Mouse (Mus musculus) CH12.LX (cell line): ENCODE data around the gene Rasl10a. TPM values are rescaled to one million over a fixed set of nuclear protein-coding genes. Genes with fewer than 3 reads are reported as not detected.

Experiments used
- DNase-seq: peaks from one replicate; pipeline ENCODE4 v3.0.0-alpha.2; 2013; ENCODE audit errors: extremely low read depth
- H3K27ac ChIP-seq: 2 replicates; pipeline ENCODE4 v1.5.1; 2012; ENCODE audit warnings: low read depth, mild to moderate bottlenecking, control low read depth, moderate library complexity; ENCODE audit not compliant: insufficient read depth
- H3K27me3 ChIP-seq: replicated peaks from 2 replicates; pipeline ENCODE3; 2012; ENCODE audit warnings: inconsistent platforms
- H3K36me3 ChIP-seq, 2 experiments: replicated peaks in 1 of 2; 2 replicates each; pipeline versions ENCODE3 to v1.6.1; 2012; ENCODE audit warnings: inconsistent platforms in 1 of 2, low read length in 1 of 2, mild to moderate bottlenecking in 1 of 2, mixed read lengths in 1 of 2, moderate library complexity in 1 of 2; ENCODE audit not compliant: control insufficient read depth in 1 of 2, insufficient read depth in 1 of 2
- H3K4me1 ChIP-seq, 2 experiments: 2 replicates each; pipeline ENCODE4 v1.6.1; 2012; ENCODE audit warnings: inconsistent platforms in 1 of 2, moderate library complexity in 1 of 2; ENCODE audit not compliant: insufficient read depth in 2 of 2, control insufficient read depth in 1 of 2
- H3K4me2 ChIP-seq: 2 replicates; pipeline ENCODE4 v1.6.1; 2012; ENCODE audit warnings: low read depth, mild to moderate bottlenecking, control low read depth; ENCODE audit not compliant: poor library complexity, insufficient read depth, severe bottlenecking
- H3K4me3 ChIP-seq, 3 experiments: fragments of 150-350 bp in 1 of 3; sonication (generic) in 1 of 3; replicated peaks in 1 of 3; 2 replicates each; pipeline versions ENCODE3 to v1.5.1; 2011 to 2012; ENCODE audit warnings: low read depth in 2 of 3, low read length in 2 of 3, mild to moderate bottlenecking in 2 of 3, moderate library complexity in 2 of 3, control low read depth in 1 of 3, improper control_type of control experiment in 1 of 3, inconsistent platforms in 1 of 3, mixed read lengths in 1 of 3; ENCODE audit not compliant: poor library complexity in 1 of 3
- H3K79me2 ChIP-seq: replicated peaks from 2 replicates; pipeline ENCODE4 v1.6.1; 2012; ENCODE audit warnings: mild to moderate bottlenecking, moderate library complexity; ENCODE audit not compliant: control insufficient read depth, poor library complexity, insufficient read depth, severe bottlenecking; ENCODE audit errors: extremely low read depth
- H3K9ac ChIP-seq: 2 replicates; pipeline ENCODE4 v1.6.1; 2012; ENCODE audit warnings: low read depth, mild to moderate bottlenecking, control low read depth, moderate library complexity; ENCODE audit not compliant: insufficient read depth
- H3K9me3 ChIP-seq: replicated peaks from 2 replicates; pipeline ENCODE3; 2012; ENCODE audit warnings: low read length, inconsistent platforms, mixed read lengths
- BHLHE40 ChIP-seq: IDR thresholded peaks from 2 replicates; pipeline ENCODE4 v1.6.1; 2011; ENCODE audit warnings: mild to moderate bottlenecking, low read depth, low read length, improper control_type of control experiment
- CHD2 ChIP-seq: IDR thresholded peaks from 2 replicates; pipeline ENCODE4 v1.6.1; 2011; ENCODE audit warnings: low read length, improper control_type of control experiment
- CTCF ChIP-seq, 2 experiments: IDR thresholded peaks in 1 of 2; conservative IDR thresholded peaks in 1 of 2; 2 replicates each; pipeline ENCODE4 v1.5.1; 2011 to 2012; ENCODE audit warnings: low read depth in 2 of 2, low read length in 2 of 2, improper control_type of control experiment in 1 of 2, inconsistent platforms in 1 of 2, mild to moderate bottlenecking in 1 of 2, moderate library complexity in 1 of 2
- EP300 ChIP-seq: IDR thresholded peaks from 2 replicates; pipeline ENCODE4 v1.6.1; 2011; ENCODE audit warnings: low read length, improper control_type of control experiment
- ETS1 ChIP-seq: conservative IDR thresholded peaks from 2 replicates; pipeline ENCODE4 v1.6.1; 2012; ENCODE audit warnings: low read depth, mild to moderate bottlenecking, inconsistent platforms, low read length, improper control_type of control experiment, moderate library complexity
- GABPA ChIP-seq: IDR thresholded peaks from 2 replicates; pipeline ENCODE4 v1.6.1; 2012; ENCODE audit warnings: low read depth, low read length, improper control_type of control experiment, inconsistent platforms; ENCODE audit not compliant: insufficient replicate concordance
- JUN ChIP-seq: IDR thresholded peaks from 2 replicates; pipeline ENCODE4 v1.6.1; 2011; ENCODE audit warnings: low read depth, mild to moderate bottlenecking, low read length, improper control_type of control experiment, moderate library complexity; ENCODE audit not compliant: insufficient read depth
- KAT2A ChIP-seq: IDR thresholded peaks from 2 replicates; pipeline ENCODE4 v1.6.1; 2012; ENCODE audit warnings: low read length, improper control_type of control experiment, inconsistent platforms; ENCODE audit not compliant: insufficient replicate concordance
- MAZ ChIP-seq: IDR thresholded peaks from 2 replicates; pipeline ENCODE4 v1.6.1; 2012; ENCODE audit warnings: low read depth, mild to moderate bottlenecking, inconsistent platforms, low read length, improper control_type of control experiment, moderate library complexity
- MXI1 ChIP-seq: IDR thresholded peaks from 2 replicates; pipeline ENCODE4 v1.6.1; 2011; ENCODE audit warnings: mild to moderate bottlenecking, low read depth, low read length, improper control_type of control experiment
- MYC ChIP-seq: IDR thresholded peaks from 2 replicates; pipeline ENCODE4 v1.6.1; 2011; ENCODE audit warnings: low read depth, mild to moderate bottlenecking, improper control_type of control experiment, low read length
- NELFE ChIP-seq: IDR thresholded peaks from 2 replicates; pipeline ENCODE4 v1.6.1; 2011; ENCODE audit warnings: low read depth, low read length, improper control_type of control experiment
- PAX5 ChIP-seq: IDR thresholded peaks from 2 replicates; pipeline ENCODE4 v1.6.1; 2012; ENCODE audit warnings: low read length, inconsistent platforms, mixed read lengths
- POLR2A ChIP-seq: IDR thresholded peaks from 2 replicates; pipeline ENCODE4 v1.6.1; 2011; ENCODE audit warnings: low read depth, mild to moderate bottlenecking, improper control_type of control experiment, low read length
- POLR2AphosphoS2 ChIP-seq: IDR thresholded peaks from 2 replicates; pipeline ENCODE4 v1.6.1; 2011; ENCODE audit warnings: low read depth, low read length, improper control_type of control experiment
- RCOR1 ChIP-seq: conservative IDR thresholded peaks from 2 replicates; pipeline ENCODE4 v1.6.1; 2012; ENCODE audit warnings: low read depth, mild to moderate bottlenecking, inconsistent platforms, low read length, improper control_type of control experiment
- SIN3A ChIP-seq: IDR thresholded peaks from 2 replicates; pipeline ENCODE4 v1.6.1; 2012; ENCODE audit warnings: low read length, improper control_type of control experiment, inconsistent platforms
- SMC3 ChIP-seq: IDR thresholded peaks from 2 replicates; pipeline ENCODE4 v1.6.1; 2011; ENCODE audit warnings: low read depth, low read length, improper control_type of control experiment
- TBP ChIP-seq: conservative IDR thresholded peaks from 2 replicates; pipeline ENCODE4 v1.6.1; 2011; ENCODE audit warnings: low read depth, low read length, improper control_type of control experiment
- ZKSCAN1 ChIP-seq: IDR thresholded peaks from 2 replicates; pipeline ENCODE4 v1.6.1; 2012; ENCODE audit warnings: low read depth, inconsistent platforms, low read length, improper control_type of control experiment, borderline replicate concordance
- ZMIZ1 ChIP-seq: IDR thresholded peaks from 2 replicates; pipeline ENCODE4 v1.6.1; 2012; ENCODE audit warnings: low read depth, mild to moderate bottlenecking, inconsistent platforms, low read length, improper control_type of control experiment
- dilution Hi-C: fragments of 300-500 bp; cut with MboI; formaldehyde crosslinking; loops from 2 replicates; pipeline ENCODE4 v1.14.3; 2020; ENCODE audit warnings: low sequenced_read_pairs; ENCODE audit not compliant: extremely low pct_unique_long_range_greater_than_20kb, extremely low pct_ligation_motif_present
- in situ Hi-C: fragments of 300-500 bp; cut with MboI; formaldehyde crosslinking; loops from 3 replicates; pipeline ENCODE4 v1.14.3; 2019; ENCODE audit warnings: low sequenced_read_pairs, low pct_ligation_motif_present, low pct_unique_long_range_greater_than_20kb, mixed read lengths
- polyA plus RNA-seq: library from polyadenylated mRNA; unstranded; fragments of >175 nt; gene quantifications from 2 replicates; pipeline ENCODE4 v1.2.1, GENCODE M21; 2012; ENCODE audit warnings: low read depth; ENCODE audit not compliant: insufficient read length
- total RNA-seq, 2 experiments: library from RNA; depleted of rRNA; stranded (reverse); fragments of 300-350 nt in 1 of 2; fragments of >200 nt in 1 of 2; gene quantifications; 2 replicates each; pipeline ENCODE4 v1.2.3; 2012 to 2014

Rasl10a gene
- total and polyA plus RNA-seq, 3 experiments = 3.0 to 7.5 (median 6.5) TPM

- Histone ChIP-seq H3K9me3 (no peaks in the 10 kb centered on the region), H3K36me3 (peaks cover 25 to 51% of the 10 kb centered on the region in 2 experiments), H3K27me3 (no peaks in the 10 kb centered on the region), H3K4me3 (no peak overlapping the region), H3K4me2 (no peak overlapping the region), H3K9ac (no peak overlapping the region), H3K27ac (no peak overlapping the region), H3K4me1 (peaks cover 8 to 58% of the 10 kb centered on the region in 2 experiments; a peak in 3 of 4 replicates), H3K79me2 (no peaks in the 10 kb centered on the region)
- dilution Hi-C loops (no loop called here), in situ Hi-C loops (no loop called here)
- no peak for DNase-seq
- TF ChIP-seq JUN (no peak), MAZ (no peak), CTCF (conservative IDR thresholded peaks at IDR 0.05 in 1 of 2, IDR thresholded peaks at IDR 0.05 in 1 of 2; ENCODE audit: low read depth in 2 of 2, low read length in 2 of 2) (no peak), POLR2AphosphoS2 (no peak), NELFE (no peak), TBP (no peak), MYC (no peak), SMC3 (no peak), CHD2 (no peak), MXI1 (no peak), GABPA (no peak), RCOR1 (no peak), KAT2A (no peak)
These were observed 47.7 kb upstream of the Rasl10a start for GRCm38 (mm10) chr11:5010205-5010604.

- no peak for DNase-seq
- H3K27me3 ChIP-seq = no peaks in the 10 kb centered on the region
- peaks cover 8 to 58% of the 10 kb centered on the region in 2 experiments; a peak in 3 of 4 replicates for H3K4me1 ChIP-seq
- TF ChIP-seq GABPA = no peak
- no peak for TF ChIP-seq ZKSCAN1
- TF ChIP-seq ETS1 = no peak
- TF ChIP-seq CHD2 = no peak
- TF ChIP-seq EP300 = no peak
- no peak for TF ChIP-seq BHLHE40
- TF ChIP-seq CTCF (conservative IDR thresholded peaks at IDR 0.05 in 1 of 2, IDR thresholded peaks at IDR 0.05 in 1 of 2; ENCODE audit: low read depth in 2 of 2, low read length in 2 of 2) = no peak
- TF ChIP-seq MYC = no peak
- TF ChIP-seq ZMIZ1 = no peak
- no peak for TF ChIP-seq MXI1
- no peak for TF ChIP-seq POLR2AphosphoS2
- no peak for TF ChIP-seq SIN3A
- no peak for TF ChIP-seq POLR2A
- no peak for TF ChIP-seq SMC3
- TF ChIP-seq PAX5 = no peak
- no peak overlapping the region for H3K9ac ChIP-seq
- peaks cover 36 to 59% of the 10 kb centered on the region in 2 experiments for H3K36me3 ChIP-seq
- H3K4me3 ChIP-seq = no peak overlapping the region
- in situ Hi-C loops = no loop called here
- dilution Hi-C loops = no loop called here
- H3K79me2 ChIP-seq = no peaks in the 10 kb centered on the region
- no peak overlapping the region for H3K27ac ChIP-seq
- no peaks in the 10 kb centered on the region for H3K9me3 ChIP-seq
- H3K4me2 ChIP-seq = no peak overlapping the region
These were observed 46.4 kb upstream of the Rasl10a start for GRCm38 (mm10) chr11:5011480-5011879.
